Mouse (Mus musculus) myocyte (in vitro differentiated cells): ENCODE data around the gene Dennd1c.

Source experiments
- CEBPB ChIP-seq: IDR thresholded peaks from 2 replicates; pipeline ENCODE4 v1.6.1; 2011; ENCODE audit warnings: mild to moderate bottlenecking, moderate library complexity; ENCODE audit not compliant: poor library complexity, insufficient read depth, severe bottlenecking
- E2F4 ChIP-seq: IDR thresholded peaks from one replicate; pipeline ENCODE4 v1.6.1; 2011; ENCODE audit warnings: mild to moderate bottlenecking, control low read depth, moderate library complexity; ENCODE audit not compliant: insufficient read depth
- MAX ChIP-seq: IDR thresholded peaks from one replicate; pipeline ENCODE4 v1.6.1; 2011; ENCODE audit warnings: low read depth, mild to moderate bottlenecking, control low read depth
- MYOD1 ChIP-seq, 3 experiments: IDR thresholded peaks; one replicate each; pipeline ENCODE4 v1.6.1; 2011; ENCODE audit warnings: control low read depth in 2 of 3, low read depth in 2 of 3, mild to moderate bottlenecking in 2 of 3, moderate library complexity in 1 of 3; ENCODE audit not compliant: insufficient read length in 2 of 3, control insufficient read depth in 1 of 3
- MYOG ChIP-seq, 3 experiments: IDR thresholded peaks; one replicate each; pipeline ENCODE4 v1.6.1; 2011; ENCODE audit warnings: control low read depth in 2 of 3, low read depth in 2 of 3, mild to moderate bottlenecking in 2 of 3; ENCODE audit not compliant: insufficient read length in 2 of 3, control insufficient read depth in 1 of 3, insufficient read depth in 1 of 3
- POLR2A ChIP-seq: IDR thresholded peaks from one replicate; pipeline ENCODE4 v1.6.1; 2011; ENCODE audit warnings: low read depth, mild to moderate bottlenecking, control low read depth, moderate library complexity; ENCODE audit not compliant: insufficient read length
- POLR2AphosphoS2 ChIP-seq: IDR thresholded peaks from one replicate; pipeline ENCODE4 v1.6.1; 2011; ENCODE audit warnings: low read depth, control low read depth; ENCODE audit not compliant: insufficient read length
- REST ChIP-seq: IDR thresholded peaks from one replicate; pipeline ENCODE4 v1.6.1; 2011; ENCODE audit warnings: mild to moderate bottlenecking, control low read depth, moderate library complexity; ENCODE audit not compliant: insufficient read depth, insufficient read length
- SRF ChIP-seq: IDR thresholded peaks from one replicate; pipeline ENCODE4 v1.6.1; 2011; ENCODE audit warnings: low read depth; ENCODE audit not compliant: control insufficient read depth, insufficient read length
- TCF12 ChIP-seq: IDR thresholded peaks from one replicate; pipeline ENCODE4 v1.6.1; 2011; ENCODE audit warnings: mild to moderate bottlenecking, control low read depth; ENCODE audit not compliant: poor library complexity, insufficient read depth, severe bottlenecking
- TCF3 ChIP-seq: IDR thresholded peaks from one replicate; pipeline ENCODE4 v1.6.1; 2011; ENCODE audit warnings: low read depth, control low read depth; ENCODE audit not compliant: insufficient read length
- USF1 ChIP-seq: IDR thresholded peaks from one replicate; pipeline ENCODE4 v1.6.1; 2011; ENCODE audit warnings: low read depth, mild to moderate bottlenecking, control low read depth, moderate library complexity

DNA sequence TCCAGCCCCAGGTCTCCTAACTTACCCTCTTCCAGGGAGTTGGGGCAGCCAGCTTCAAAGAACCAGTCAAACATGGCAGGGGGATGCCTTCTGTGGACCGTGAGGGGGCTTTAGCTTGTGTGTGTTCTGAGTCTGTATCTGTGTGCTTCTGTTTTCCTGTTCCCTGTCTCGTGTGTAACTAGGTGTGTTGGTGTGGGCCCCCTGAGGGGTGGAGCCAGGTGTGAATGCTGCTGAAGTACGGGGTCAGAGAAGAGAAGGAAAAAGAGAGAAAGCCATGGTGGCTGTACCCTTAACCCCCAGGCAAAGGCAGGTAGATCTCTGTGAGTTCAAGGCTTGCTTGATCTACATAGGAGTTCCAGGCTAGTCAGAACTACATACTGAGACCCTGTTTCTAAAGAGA, 1.4 kb downstream of the Dennd1c start:
- TF ChIP-seq POLR2A: no peak
- TF ChIP-seq POLR2AphosphoS2: no peak
- no peak for TF ChIP-seq MAX
- no peak for TF ChIP-seq CEBPB
- TF ChIP-seq E2F4: no peak
- no peak for TF ChIP-seq MYOG (IDR thresholded peaks at IDR 0.05; ENCODE audit: control insufficient read depth in 1 of 3, insufficient read depth in 1 of 3, insufficient read length in 2 of 3, low read depth in 2 of 3)
- no peak for TF ChIP-seq REST
- no peak for TF ChIP-seq USF1
- TF ChIP-seq TCF12: no peak
- TF ChIP-seq MYOD1 (IDR thresholded peaks at IDR 0.05; ENCODE audit: control insufficient read depth in 1 of 3, insufficient read length in 2 of 3, low read depth in 2 of 3): no peak
- no peak for TF ChIP-seq SRF
- TF ChIP-seq TCF3: no peak
